Comparison of ENCODE assay signal across 8 mouse cellular contexts in the genomic region with DNA sequence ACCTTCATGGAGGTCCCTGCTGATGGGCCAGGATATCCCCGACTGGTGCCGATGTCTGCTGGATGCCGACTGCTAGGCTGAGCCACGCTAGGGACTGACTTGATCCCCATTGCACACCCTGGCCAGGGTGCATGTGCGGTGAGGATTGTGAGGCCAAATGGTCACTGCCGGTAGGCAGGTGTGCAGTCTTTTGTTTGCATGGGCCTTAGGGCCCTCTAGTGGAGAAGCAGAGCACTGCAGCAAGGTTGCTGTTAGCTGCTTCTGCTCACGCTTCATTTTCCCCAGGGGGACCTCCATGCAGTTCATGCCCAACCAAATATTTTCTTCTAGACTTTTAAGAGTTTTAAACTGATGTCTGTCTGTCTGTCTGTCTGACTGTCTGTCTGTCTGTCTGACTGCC. TPM values are rescaled to one million over a fixed set of nuclear protein-coding genes. Genes with fewer than 3 reads are reported as not detected.
DNase-seq lines count a peak whose midpoint lies in the region; ATAC-seq and TF ChIP-seq lines count a peak whose summit lies in the region.

No protein-coding gene starts in this region.

- no peaks in the 10 kb centered on the region for H3K36me3 ChIP-seq in intestine, postnatal 0 days (ENCODE audit: control insufficient read depth, insufficient read depth)
- H3K36me3 ChIP-seq in intestine, embryonic 15.5 days = no peaks in the 10 kb centered on the region
- no peaks in the 10 kb centered on the region for H3K36me3 ChIP-seq in heart, postnatal 0 days (replicated peaks; ENCODE audit: control insufficient read depth, insufficient read depth, low read length)

- no peaks in the 10 kb centered on the region for H3K9me3 ChIP-seq in intestine, postnatal 0 days (ENCODE audit: control insufficient read depth)
- H3K9me3 ChIP-seq in intestine, embryonic 15.5 days = no peaks in the 10 kb centered on the region
- no peaks in the 10 kb centered on the region for H3K9me3 ChIP-seq in heart, postnatal 0 days (replicated peaks; ENCODE audit: control insufficient read depth, low read length)

- H3K27ac ChIP-seq in intestine, postnatal 0 days (ENCODE audit: low read depth, low read length) = no peak overlapping the region
- no peak overlapping the region for H3K27ac ChIP-seq in intestine, embryonic 15.5 days
- no peak overlapping the region for H3K27ac ChIP-seq in heart, postnatal 0 days (ENCODE audit: low read depth)
- H3K27ac ChIP-seq in left cerebral cortex, adult 2 months = no peak overlapping the region

- H3K9ac ChIP-seq in intestine, postnatal 0 days (ENCODE audit: low read depth, low read length) = no peak overlapping the region
- no peak overlapping the region for H3K9ac ChIP-seq in intestine, embryonic 15.5 days
- H3K9ac ChIP-seq in heart, postnatal 0 days (replicated peaks; ENCODE audit: low read depth, low read length) = no peak overlapping the region

- 36% methylated on average over 7 of the region's 7 CpGs for whole genome bisulfite sequencing in intestine, postnatal 0 days
- 31% methylated on average over 7 of the region's 7 CpGs for WGBS in intestine, embryonic 15.5 days
- WGBS in heart, postnatal 0 days = 21% methylated on average over 7 of the region's 7 CpGs

- no peak for TF ChIP-seq EP300 in heart, postnatal 0 days (IDR thresholded peaks at IDR 0.05; ENCODE audit: low read depth)

- H3K4me2 ChIP-seq in intestine, postnatal 0 days (replicated peaks; ENCODE audit: low read depth) = no peak overlapping the region
- no peak overlapping the region for H3K4me2 ChIP-seq in intestine, embryonic 15.5 days (replicated peaks)
- H3K4me2 ChIP-seq in heart, postnatal 0 days (ENCODE audit: low read depth, low read length) = no peak overlapping the region

- H3K4me1 ChIP-seq in intestine, postnatal 0 days (replicated peaks; ENCODE audit: control insufficient read depth, insufficient read depth, low read length) = 0 out of 2 replicates have a peak, but pooled peaks cover 5% of the 10 kb centered on the region
- peaks cover 5% of the 10 kb centered on the region; the same call in 1 of the 2 replicates for H3K4me1 ChIP-seq in intestine, embryonic 15.5 days (replicated peaks)
- peaks cover 20% of the 10 kb centered on the region for H3K4me1 ChIP-seq in heart, postnatal 0 days (ENCODE audit: control insufficient read depth, insufficient read depth)

- intact Hi-C loops in left cerebral cortex, adult 2 months (cut with DNase I) = loop anchor here (2.0 to 5.0 kb wide), 2 partner anchors 122 to 536 kb away; no protein-coding TSS in a partner anchor

- ATAC-seq in intestine, postnatal 0 days = no peak
- no peak for ATAC-seq in intestine, embryonic 15.5 days
- ATAC-seq in common myeloid progenitor, adult 5-6 weeks (replicated peaks; ENCODE audit: low read depth, poor library complexity, severe bottlenecking) = peak; percentile 40
- no peak for ATAC-seq in heart, postnatal 0 days (ENCODE audit: insufficient read depth, low read depth)

- H3K27me3 ChIP-seq in intestine, postnatal 0 days (replicated peaks; ENCODE audit: control insufficient read depth, insufficient read depth, low read length) = no peaks in the 10 kb centered on the region
- H3K27me3 ChIP-seq in intestine, embryonic 15.5 days (replicated peaks) = 0 out of 2 replicates have a peak, but pooled peaks cover 2% of the 10 kb centered on the region
- H3K27me3 ChIP-seq in heart, postnatal 0 days (ENCODE audit: control insufficient read depth, insufficient read depth, low read length) = no peaks in the 10 kb centered on the region

- H3K4me3 ChIP-seq in intestine, postnatal 0 days (ENCODE audit: low read depth, low read length) = no peak overlapping the region
- H3K4me3 ChIP-seq in intestine, embryonic 15.5 days (replicated peaks) = no peak overlapping the region
- H3K4me3 ChIP-seq in heart, postnatal 0 days (ENCODE audit: low read depth, low read length) = no peak overlapping the region
- no peak overlapping the region for H3K4me3 ChIP-seq in left cerebral cortex, adult 2 months

- DNase-seq in R1 (ENCODE audit: low read depth, low spot score) = peak; percentile 88
- DNase-seq in heart, postnatal 0 days (ENCODE audit: low spot score) = peak; percentile 63
- peak; percentile 48 to 55 for DNase-seq in left cerebral cortex, adult 2 months (ENCODE audit: extremely low spot score in 1 of 2, low spot score in 2 of 2)
- peak; percentile 88 for DNase-seq in mesoderm, embryonic 11.5 days (ENCODE audit: low read depth, low spot score)
- peak; percentile 78 for DNase-seq in testis, postnatal 10 days (ENCODE audit: low spot score)

- peak; percentile 93 for TF ChIP-seq CTCF in intestine, postnatal 0 days (IDR thresholded peaks at IDR 0.05; ENCODE audit: low read depth)
- TF ChIP-seq CTCF in heart, postnatal 0 days (IDR thresholded peaks at IDR 0.05; ENCODE audit: low read depth) = peak; percentile 84
- peak; percentile 77 for TF ChIP-seq CTCF in left cerebral cortex, adult 2 months (IDR thresholded peaks at IDR 0.05)

RNA-seq across cellular contexts. Expression of gene Slc41a3, which starts 2.0 kb away (rescaled TPM):
- 8.8 and 10.0 TPM in 2 replicates for polyA plus RNA-seq in intestine, postnatal 0 days (2015; fragmentation: Nextera tagmentation; extraction: Ambion mirVana)
- polyA plus RNA-seq in intestine, embryonic 15.5 days (2015; fragmentation: Nextera tagmentation; extraction: Ambion mirVana) = 5.1 and 5.7 TPM in 2 replicates
- total RNA-seq in common myeloid progenitor, adult 5-6 weeks (2017) = 4.1 and 6.6 TPM in 2 replicates
- 35.0 and 39.8 TPM in 2 replicates for total RNA-seq in heart, postnatal 0 days (2014; rRNA removed; ENCODE audit: low replicate concordance)
- polyA plus RNA-seq in heart, postnatal 0 days (2015; fragmentation: Nextera tagmentation; extraction: Ambion mirVana) = 17.5 and 23.4 TPM in 2 replicates
- total RNA-seq in left cerebral cortex, adult 2 months (2021) = 1 to 10 TPM; 3.8 to 4.5 TPM
